Mouse (Mus musculus): ENCODE results near the gene Cfap58.

GRCm38 (mm10) chr19:47985606-47986213 lies 48.2 kb downstream of the Cfap58 start:
- TF ChIP-seq CTCF (conservative IDR thresholded peaks at IDR 0.05; ENCODE audit: insufficient read depth, insufficient read length, low read depth, low read length) (no peak), POLR2A (IDR thresholded peaks at IDR 0.05; ENCODE audit: low read depth, low read length) (no peak)
